Mouse (Mus musculus) midbrain, embryonic 14.5 days (tissue): ENCODE measurements around the gene Sh3pxd2a. TPM values are rescaled to one million over a fixed set of nuclear protein-coding genes. Genes with fewer than 3 reads are reported as not detected.

ENCODE experiments used
- ATAC-seq: fragments of 200-750 bp; cut with Nextera tagmentation; 2 replicates; pipeline ENCODE4 v1.8.0; 2017; ENCODE audit warnings: moderate number of reproducible peaks, moderate library complexity; ENCODE audit not compliant: low FRiP score, low TSS enrichment
- DNase-seq: peaks from one replicate; pipeline ENCODE4 v3.0.0-alpha.2; 2015
- H3K27ac ChIP-seq: fragments of 300-500 bp; sonication (generic); replicated peaks from 2 replicates; pipeline ENCODE4 v1.5.1; 2014; ENCODE audit warnings: mild to moderate bottlenecking, low read depth, low read length, moderate library complexity
- H3K27me3 ChIP-seq: fragments of 300-500 bp; sonication (generic); 2 replicates; pipeline ENCODE4 v1.6.1; 2014; ENCODE audit warnings: low read length, control low read depth, mixed read lengths; ENCODE audit not compliant: control insufficient read depth, insufficient read depth
- H3K36me3 ChIP-seq: fragments of 300-500 bp; sonication (generic); 2 replicates; pipeline ENCODE4 v1.6.1; 2014; ENCODE audit warnings: low read length, control low read depth; ENCODE audit not compliant: control insufficient read depth, insufficient read depth
- H3K4me1 ChIP-seq: fragments of 300-500 bp; sonication (generic); 2 replicates; pipeline ENCODE4 v1.6.1; 2014; ENCODE audit warnings: mild to moderate bottlenecking, antibody characterized with exemption, low read length, control low read depth; ENCODE audit not compliant: control insufficient read depth, insufficient read depth
- H3K4me2 ChIP-seq: fragments of 300-500 bp; sonication (generic); 2 replicates; pipeline ENCODE4 v1.6.1; 2014; ENCODE audit warnings: mild to moderate bottlenecking, low read length, moderate library complexity
- H3K4me3 ChIP-seq: fragments of 300-500 bp; sonication (generic); replicated peaks from 2 replicates; pipeline ENCODE4 v1.5.1; 2014; ENCODE audit warnings: low read depth, low read length
- H3K9ac ChIP-seq: fragments of 300-500 bp; sonication (generic); replicated peaks from 2 replicates; pipeline ENCODE4 v1.6.1; 2014; ENCODE audit warnings: mild to moderate bottlenecking, low read length, moderate library complexity
- H3K9me3 ChIP-seq: fragments of 300-500 bp; sonication (generic); 2 replicates; pipeline ENCODE4 v1.6.1; 2016; ENCODE audit warnings: low read length, control low read depth, mixed read lengths; ENCODE audit not compliant: control insufficient read depth
- WGBS: fragments of 180-500 bp; shearing (Covaris S2); extraction: QIAGEN DNeasy Blood & Tissue Kit; methylation state at CpG from one replicate; pipeline ENCODE4 v1.1.7; 2014; 5-methylcytosine and 5-hydroxymethylcytosine counted together
- polyA plus RNA-seq: library from polyadenylated mRNA; unstranded; fragments of >200 nt; fragmentation: Nextera tagmentation; extraction: Ambion mirVana; gene quantifications from 2 replicates; pipeline ENCODE4 v1.2.1, GENCODE M21; 2014

Sh3pxd2a gene
- polyA plus RNA-seq, 1 experiment from 2014 or later, result 2.4 TPM

DNA sequence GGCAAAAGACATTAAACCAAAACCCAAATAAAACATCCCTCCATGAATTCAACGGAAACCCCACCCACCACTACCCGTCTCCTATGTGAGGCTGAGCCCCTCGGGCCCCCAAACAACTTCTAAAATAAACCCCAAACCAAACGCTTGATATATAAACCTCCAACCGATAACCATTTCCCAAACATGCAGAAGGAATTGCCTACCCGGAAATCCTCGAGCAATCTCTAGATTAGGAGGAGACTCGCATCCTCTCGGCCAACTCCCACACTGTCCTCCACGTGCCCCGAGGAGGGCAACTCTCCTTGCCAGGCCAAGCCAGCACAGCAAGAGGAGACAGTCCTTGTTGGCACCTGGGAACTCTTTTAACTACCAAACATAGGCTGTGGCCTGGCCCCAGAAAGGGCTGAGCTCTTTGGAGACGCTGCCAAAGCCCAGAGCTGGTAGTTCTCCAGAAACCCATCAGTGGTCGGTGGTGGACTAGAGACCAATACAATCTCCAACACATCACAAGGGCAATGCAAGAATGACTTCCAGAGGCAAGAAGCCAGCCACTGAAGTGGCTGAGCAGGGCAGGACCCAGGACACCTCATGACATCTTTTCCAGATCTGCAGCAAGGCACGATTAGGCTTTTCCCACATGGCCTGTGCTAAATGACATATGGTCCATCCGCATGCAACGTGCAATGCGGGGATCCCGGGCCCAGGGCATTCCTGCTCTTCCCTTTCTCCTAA lies 198.0 kb downstream of the Sh3pxd2a start:
- no peak overlapping the region for H3K9ac ChIP-seq
- WGBS, result 90% methylated on average over 18 of the region's 18 CpGs
- ATAC-seq (no peak), DNase-seq (no peak)
- H3K27ac ChIP-seq, result no peak overlapping the region
- no peaks in the 10 kb centered on the region for H3K4me1 ChIP-seq
- no peak overlapping the region for H3K4me3 ChIP-seq
- H3K36me3 ChIP-seq, result peaks cover 11% of the 10 kb centered on the region; the same call in 1 of the 2 replicates
- no peaks in the 10 kb centered on the region for H3K27me3 ChIP-seq
- no peak overlapping the region for H3K4me2 ChIP-seq
- no peaks in the 10 kb centered on the region for H3K9me3 ChIP-seq

DNA sequence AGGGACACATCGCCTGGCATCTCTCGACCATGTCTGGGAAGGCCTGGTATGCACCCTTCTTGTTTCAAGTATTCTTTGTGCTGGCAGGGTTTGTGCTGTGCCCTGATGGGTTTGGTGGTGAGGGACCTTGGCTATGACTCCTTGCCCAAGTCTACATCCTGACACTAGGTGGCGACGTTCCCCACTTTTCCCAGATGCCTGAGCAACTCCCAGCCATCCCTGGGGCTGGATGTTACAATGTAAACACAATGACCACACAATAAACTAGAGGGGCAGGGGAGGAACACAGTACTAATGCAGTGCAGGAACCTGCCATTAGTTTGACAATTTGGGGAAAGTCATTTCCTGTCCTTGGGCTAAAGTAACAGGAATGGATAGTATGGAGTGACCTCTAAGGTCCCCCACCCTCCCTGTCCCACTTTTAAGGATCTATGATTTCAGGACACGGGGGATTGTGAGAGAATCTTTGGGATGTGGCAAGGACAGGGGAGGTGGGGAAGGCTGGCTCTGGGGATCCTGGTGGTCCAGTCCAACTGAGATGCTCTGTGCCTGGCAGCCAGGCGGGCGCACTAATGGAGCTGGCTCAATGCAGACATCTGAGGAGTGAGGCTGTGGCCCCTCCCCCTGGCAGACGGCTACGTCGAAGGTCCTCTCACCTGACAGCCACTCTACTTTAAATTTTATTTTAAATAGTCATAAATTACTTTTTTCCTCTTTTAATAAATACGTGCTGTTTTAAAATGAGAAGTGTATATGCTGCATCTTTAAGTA lies 199.7 kb downstream of the Sh3pxd2a start:
- no peak overlapping the region for H3K9ac ChIP-seq
- DNase-seq (peak; percentile 86), ATAC-seq (peak; percentile 46; the same call in 1 of the 2 replicates)
- no peak overlapping the region for H3K4me2 ChIP-seq
- peaks cover 11% of the 10 kb centered on the region; the same call in 1 of the 2 replicates for H3K36me3 ChIP-seq
- no peaks in the 10 kb centered on the region for H3K4me1 ChIP-seq
- H3K9me3 ChIP-seq, result no peaks in the 10 kb centered on the region
- no peaks in the 10 kb centered on the region for H3K27me3 ChIP-seq
- H3K27ac ChIP-seq, result no peak overlapping the region
- 48% methylated on average over 11 of the region's 11 CpGs for WGBS
- H3K4me3 ChIP-seq, result no peak overlapping the region

DNA sequence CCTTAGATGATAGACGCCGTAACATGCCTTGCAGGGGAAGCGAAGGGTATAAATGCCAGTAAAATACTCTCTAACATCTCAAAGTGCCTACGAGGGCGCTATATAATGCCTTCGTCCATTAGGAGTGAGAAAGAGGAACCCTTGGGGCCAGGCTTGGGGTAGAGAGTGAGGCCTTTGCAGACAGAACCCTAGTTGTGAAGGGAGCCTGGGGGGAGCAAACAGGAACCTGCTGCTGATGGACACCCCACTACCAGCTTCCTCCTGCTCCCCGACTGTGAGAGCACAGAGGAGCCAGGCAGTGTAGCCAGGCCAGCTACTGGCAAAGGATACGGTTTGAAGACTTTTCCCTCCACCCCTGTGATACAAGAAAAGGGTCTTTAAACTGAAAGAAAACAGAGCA lies 200.6 kb downstream of the Sh3pxd2a start:
- H3K4me3 ChIP-seq, result no peak overlapping the region
- peaks cover 11% of the 10 kb centered on the region; the same call in 1 of the 2 replicates for H3K36me3 ChIP-seq
- no peak overlapping the region for H3K9ac ChIP-seq
- no peak overlapping the region for H3K27ac ChIP-seq
- ATAC-seq, result no peak
- no peak for DNase-seq
- no peaks in the 10 kb centered on the region for H3K4me1 ChIP-seq
- no peak overlapping the region for H3K4me2 ChIP-seq
- no peaks in the 10 kb centered on the region for H3K9me3 ChIP-seq
- 95% methylated on average over 8 of the region's 8 CpGs for WGBS
- H3K27me3 ChIP-seq, result no peaks in the 10 kb centered on the region

- no peak for DNase-seq
- no peak overlapping the region for H3K4me2 ChIP-seq
- H3K36me3 ChIP-seq, result no peaks in the 10 kb centered on the region
- H3K9me3 ChIP-seq, result no peaks in the 10 kb centered on the region
- no peak for ATAC-seq
- no peak overlapping the region for H3K4me3 ChIP-seq
- no peaks in the 10 kb centered on the region for H3K4me1 ChIP-seq
- no peak overlapping the region for H3K9ac ChIP-seq
- no peaks in the 10 kb centered on the region for H3K27me3 ChIP-seq
- H3K27ac ChIP-seq, result no peak overlapping the region
- 91% methylated on average over 8 of the region's 8 CpGs for WGBS
Measured at GRCm38 (mm10) chr19:47261196-47261595, 203.0 kb downstream of the Sh3pxd2a start.

- Histone ChIP-seq H3K4me2 (no peak overlapping the region), H3K36me3 (no peaks in the 10 kb centered on the region), H3K4me1 (no peaks in the 10 kb centered on the region), H3K9me3 (no peaks in the 10 kb centered on the region), H3K4me3 (no peak overlapping the region), H3K9ac (no peak overlapping the region), H3K27me3 (no peaks in the 10 kb centered on the region), H3K27ac (no peak overlapping the region)
- 5% methylated on average over 5 of the region's 5 CpGs for WGBS
- DNase-seq, result peak; percentile 53
- ATAC-seq, result no peak
Measured at GRCm38 (mm10) chr19:47259581-47259980, 204.6 kb downstream of the Sh3pxd2a start.

DNA sequence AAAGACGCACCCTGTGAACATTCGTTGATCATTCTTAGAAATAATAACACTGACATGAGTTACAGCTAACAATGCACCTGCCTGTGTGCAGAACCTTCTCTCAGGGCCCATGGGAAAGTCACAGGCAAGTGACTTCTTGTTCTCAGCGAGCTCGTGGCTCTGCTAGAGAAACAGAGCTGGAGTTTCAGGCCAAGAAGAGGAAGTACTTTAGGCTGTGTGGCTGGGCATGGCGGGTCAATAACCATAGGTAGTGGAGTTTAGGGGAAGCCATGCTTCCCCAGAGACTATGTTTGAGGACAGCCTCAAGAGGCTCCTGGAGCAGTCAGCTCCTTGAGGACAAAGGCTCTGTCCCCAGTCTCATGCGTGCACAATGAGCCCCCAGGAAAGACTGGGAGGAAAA lies 208.3 kb downstream of the Sh3pxd2a start:
- peaks cover 31% of the 10 kb centered on the region for H3K27me3 ChIP-seq
- H3K4me1 ChIP-seq, result peaks cover 4% of the 10 kb centered on the region; the same call in 1 of the 2 replicates
- H3K27ac ChIP-seq, result no peak overlapping the region
- H3K9me3 ChIP-seq, result no peaks in the 10 kb centered on the region
- DNase-seq (no peak), ATAC-seq (no peak)
- no peak overlapping the region for H3K4me2 ChIP-seq
- WGBS, result 83% methylated on average over 6 of the region's 6 CpGs
- H3K9ac ChIP-seq, result no peak overlapping the region
- no peak overlapping the region for H3K4me3 ChIP-seq
- H3K36me3 ChIP-seq, result no peaks in the 10 kb centered on the region

DNA sequence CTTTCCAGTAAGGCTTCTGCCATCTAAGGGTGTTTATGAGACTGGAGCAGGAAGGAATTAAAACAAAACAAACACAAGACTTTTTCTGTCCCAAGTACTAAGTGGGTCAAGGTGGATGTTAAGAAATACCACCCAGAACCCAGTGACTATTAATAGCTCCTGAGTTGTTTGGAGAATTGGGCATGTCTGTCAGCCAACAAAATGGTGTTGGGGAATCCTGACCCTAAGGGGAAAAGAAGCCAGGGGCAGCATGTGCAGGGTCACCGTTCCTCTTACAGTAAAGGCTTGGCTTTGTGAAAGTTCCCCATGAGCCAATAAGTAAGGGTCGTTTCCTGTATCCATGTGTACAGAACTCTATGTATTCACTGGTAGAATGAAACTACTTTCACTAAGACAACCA lies 209.2 kb downstream of the Sh3pxd2a start:
- ATAC-seq, result no peak
- WGBS, result 84% methylated on average over 2 of the region's 2 CpGs

GRCm38 (mm10) chr19:47253053-47253628 lies 211.1 kb downstream of the Sh3pxd2a start:
- ATAC-seq (no peak), DNase-seq (peak; percentile 70)
- Histone ChIP-seq H3K4me1 (peaks cover 4% of the 10 kb centered on the region; the same call in 1 of the 2 replicates), H3K36me3 (no peaks in the 10 kb centered on the region), H3K9me3 (no peaks in the 10 kb centered on the region), H3K27me3 (peaks cover 31% of the 10 kb centered on the region), H3K4me3 (peak overlapping the region; percentile 31), H3K27ac (no peak overlapping the region), H3K4me2 (peak overlapping the region; percentile 42), H3K9ac (no peak overlapping the region)
- 3% methylated on average over 90 of the region's 90 CpGs for WGBS

More for the DNA sequence above, 209.2 kb downstream of the Sh3pxd2a start:
- H3K9me3 ChIP-seq, result no peaks in the 10 kb centered on the region
- H3K4me2 ChIP-seq, result no peak overlapping the region
- peaks cover 31% of the 10 kb centered on the region for H3K27me3 ChIP-seq
- no peak overlapping the region for H3K4me3 ChIP-seq
- H3K27ac ChIP-seq, result no peak overlapping the region
- peaks cover 4% of the 10 kb centered on the region; the same call in 1 of the 2 replicates for H3K4me1 ChIP-seq
- no peak for DNase-seq
- no peaks in the 10 kb centered on the region for H3K36me3 ChIP-seq
- H3K9ac ChIP-seq, result no peak overlapping the region
